Mouse (Mus musculus) frontal cortex, postnatal 14 days (tissue): ENCODE measurements at regions not wholly inside any gene's neighbourhood (a gene's known extent, or its start where the extent isn't known, plus 50 kb on each side); places are given as distances from the start of the nearest gene placed in this dataset.
"Not testable (repeated sequence)": the region's sequence is repeated elsewhere in the genome, so short reads cannot be mapped to it uniquely, and the experiment has no call there.

Experiments
- DNase-seq, 2 experiments: peaks; one replicate each; pipeline ENCODE4 v3.0.0; 2022; ENCODE audit warnings: low spot score in 2 of 2

- DNase-seq: no peak
These were observed 238.0 kb downstream of the Prex1 start for GRCm38 (mm10) chr2:166475624-166476023.

DNA sequence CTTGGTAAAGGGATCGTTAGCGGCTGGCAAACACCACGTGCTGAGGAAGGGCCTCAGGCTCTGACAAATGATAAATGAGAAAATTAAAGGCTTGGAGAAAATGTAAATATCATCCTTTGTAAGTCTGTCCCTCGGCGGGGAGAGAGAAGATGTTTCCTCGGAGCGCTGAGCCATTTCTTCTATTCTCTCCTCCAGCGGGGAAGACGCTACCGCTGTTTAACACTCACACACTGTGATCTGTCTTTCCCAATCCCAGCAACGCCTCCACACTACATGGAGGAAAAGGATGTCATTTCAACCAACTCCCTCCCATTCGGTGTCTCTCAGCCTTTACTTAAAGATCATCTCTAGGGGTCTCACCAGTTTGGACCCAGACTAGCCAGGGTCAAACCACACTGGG, 239.0 kb downstream of the Prex1 start:
- DNase-seq: no peak

GRCm38 (mm10) chr2:166471257-166471753, 242.3 kb downstream of the Prex1 start:
- no peak for DNase-seq

DNA sequence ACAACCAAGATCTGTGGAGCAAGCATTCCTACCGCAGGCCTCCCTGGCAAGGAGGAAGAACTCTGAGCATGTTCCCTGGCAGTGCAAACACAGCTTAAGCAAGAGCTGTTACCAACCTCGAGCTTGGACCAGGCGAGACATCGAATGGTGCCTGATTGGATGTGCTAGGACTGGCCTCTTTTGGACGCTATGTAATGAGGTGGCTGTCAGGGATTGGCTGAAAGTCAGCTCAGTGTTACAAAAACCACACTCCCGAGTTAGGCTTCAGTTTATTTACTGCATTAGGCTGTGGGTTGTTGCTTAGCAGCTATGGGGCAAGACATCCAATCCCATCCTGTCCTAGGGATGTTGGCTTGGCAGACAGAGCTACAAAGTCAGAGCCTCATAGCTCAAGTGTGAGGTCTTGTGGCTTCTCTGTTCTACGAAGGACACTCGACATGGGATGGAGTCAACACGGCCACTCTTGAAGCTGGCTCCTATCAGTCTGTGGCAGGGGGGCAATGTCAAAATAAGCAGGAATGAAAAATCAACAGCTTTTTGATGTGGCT, 244.5 kb downstream of the Prex1 start:
- no peak for DNase-seq

DNA sequence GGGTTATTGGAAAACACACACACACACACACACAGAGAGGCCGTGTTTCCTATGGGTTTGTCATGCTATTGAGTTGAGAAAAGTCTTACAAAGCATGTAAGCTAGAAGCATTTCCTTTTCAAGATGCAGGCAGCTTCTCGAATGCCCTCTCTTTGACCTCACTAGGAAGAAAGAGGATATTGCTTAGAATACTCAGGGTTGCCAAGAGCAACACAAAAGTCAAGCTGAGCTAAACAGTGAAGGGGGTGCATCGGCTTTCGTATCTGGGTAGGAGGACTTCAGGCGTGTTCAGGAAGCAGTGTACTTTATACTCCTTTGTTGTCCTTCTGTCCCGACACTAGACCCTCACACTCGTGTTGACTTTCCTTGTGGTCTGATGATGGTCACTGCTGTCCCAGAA, 246.5 kb downstream of the Prex1 start:
- DNase-seq: no peak

- no peak for DNase-seq
These were observed 248.1 kb downstream of the Prex1 start for GRCm38 (mm10) chr2:166465531-166465930.

- DNase-seq: no peak
These were observed 250.1 kb downstream of the Prex1 start for GRCm38 (mm10) chr2:166463539-166463938.

DNA sequence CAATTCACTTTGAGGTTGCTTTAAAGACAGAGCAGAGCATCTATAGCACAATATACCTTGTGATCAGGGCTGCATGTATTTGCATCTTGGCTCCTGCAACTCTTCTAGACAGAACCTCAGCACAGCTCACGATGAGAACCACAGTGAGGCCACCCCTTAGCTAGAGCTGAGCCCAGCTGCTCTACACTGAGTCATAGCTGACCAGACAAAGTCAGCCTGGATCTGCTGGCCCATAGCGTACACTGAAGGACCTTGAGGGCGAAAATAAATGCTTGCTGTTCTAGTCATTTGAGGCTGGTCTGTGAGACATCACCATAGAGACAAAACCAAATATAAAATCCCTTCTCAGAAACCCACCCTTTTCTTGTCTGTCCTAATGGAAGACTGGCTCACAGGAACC, 251.7 kb downstream of the Prex1 start:
- no peak for DNase-seq

- no peak for DNase-seq
These were observed 252.5 kb downstream of the Prex1 start for GRCm38 (mm10) chr2:166461103-166461502.

DNA sequence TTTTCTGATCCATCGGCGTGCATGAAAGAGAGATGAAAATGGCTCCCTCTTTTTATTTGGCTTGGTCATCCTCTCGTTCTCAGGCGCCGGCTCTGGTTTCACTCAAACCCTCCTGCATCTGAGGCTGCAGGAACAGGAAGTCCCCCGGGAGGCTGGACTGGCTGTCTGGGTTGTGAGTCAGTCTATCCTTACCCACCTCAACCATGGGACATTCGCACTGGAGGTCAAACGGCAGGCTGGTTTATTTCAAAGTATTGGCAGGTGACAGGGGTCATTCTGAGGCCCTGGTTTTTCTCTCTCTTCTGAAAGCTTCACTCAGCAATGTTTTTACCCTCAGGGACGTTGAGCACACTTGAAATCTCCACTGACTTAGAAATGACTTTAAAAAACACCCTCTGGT, 253.7 kb downstream of the Prex1 start:
- DNase-seq: no peak

DNA sequence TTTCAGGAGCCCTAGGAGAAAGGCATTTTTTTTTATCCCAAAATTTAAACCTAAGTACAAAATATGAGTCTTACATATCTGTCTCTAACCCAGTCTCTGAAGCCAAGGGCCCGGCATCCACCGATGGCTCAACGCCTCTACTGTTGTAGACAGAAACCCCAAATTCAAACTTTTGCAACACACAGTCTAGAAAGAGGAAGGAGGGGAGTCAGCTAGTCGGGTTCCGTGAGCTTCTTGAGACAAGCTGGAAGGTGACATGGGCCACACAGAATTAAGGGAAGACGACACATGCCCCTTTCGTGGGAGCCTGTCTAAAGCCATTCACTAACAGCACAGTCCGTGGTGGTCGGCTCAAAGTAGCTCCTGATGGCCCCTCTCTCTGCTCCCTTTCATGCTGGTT, 254.7 kb downstream of the Prex1 start:
- DNase-seq: no peak

DNA sequence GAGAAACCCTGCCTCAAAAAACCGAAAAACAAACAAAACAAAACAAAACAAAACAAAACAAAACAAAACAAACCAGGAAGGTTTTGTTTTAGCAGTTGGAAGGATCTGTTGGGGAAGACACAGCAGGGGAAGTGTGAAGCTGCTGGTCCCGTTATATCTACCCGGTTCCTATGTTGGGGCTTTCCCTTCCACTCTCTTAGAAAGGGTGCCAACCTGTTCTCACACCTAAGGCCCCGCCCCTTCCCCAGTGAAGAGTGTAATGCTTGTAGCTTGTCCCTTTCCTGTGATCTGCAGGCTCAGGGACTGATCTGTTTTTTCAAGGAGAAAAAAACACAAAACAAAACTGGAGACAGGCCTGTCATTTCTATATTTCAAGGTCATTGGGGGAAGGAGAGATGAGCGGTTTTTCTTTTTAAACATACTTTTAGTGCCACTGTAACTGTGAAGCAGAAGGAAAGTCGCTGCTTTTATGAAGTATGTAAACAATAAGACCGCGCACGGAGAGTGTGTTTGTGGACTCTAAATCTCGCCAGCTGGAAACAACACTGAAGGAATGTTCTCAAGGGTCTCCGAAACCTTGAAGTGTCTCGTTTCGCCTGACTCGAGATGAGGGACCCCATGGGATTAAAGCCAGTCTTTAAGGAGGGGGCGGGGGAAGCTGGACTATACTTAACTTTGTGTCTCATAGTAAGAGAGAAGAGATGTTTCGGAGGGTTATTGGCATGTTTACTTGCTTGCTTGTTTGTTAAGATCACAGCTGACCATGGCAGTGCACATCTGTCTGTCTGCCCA, 256.1 kb downstream of the Prex1 start:
- DNase-seq: no peak

GRCm38 (mm10) chr2:166454160-166454888, 259.3 kb downstream of the Prex1 start:
- DNase-seq: not testable (repeated sequence)

GRCm38 (mm10) chr2:166450964-166451363, 262.7 kb downstream of the Prex1 start:
- no peak for DNase-seq

GRCm38 (mm10) chr2:166450380-166450779, 263.3 kb downstream of the Prex1 start:
- no peak for DNase-seq

DNA sequence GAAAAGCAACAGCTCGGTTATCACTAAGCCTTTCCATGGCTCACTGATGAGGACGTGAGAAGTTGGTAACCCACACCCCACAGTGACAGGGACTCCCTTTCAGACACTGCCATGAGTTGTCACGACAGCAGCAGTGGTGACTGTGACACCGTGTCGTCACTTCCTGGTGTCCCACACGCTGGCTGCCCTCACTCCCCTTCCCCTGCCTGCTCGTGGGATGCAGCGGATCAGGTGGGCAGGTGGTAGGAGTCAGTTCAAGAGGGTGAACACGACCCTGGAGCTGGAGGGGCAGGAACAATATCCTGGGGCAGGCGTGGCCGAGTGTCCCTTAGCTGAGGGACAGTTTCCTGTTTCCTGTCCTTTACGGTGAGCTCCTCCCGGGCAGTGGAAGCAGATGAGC, 264.9 kb downstream of the Prex1 start:
- no peak for DNase-seq

- DNase-seq: no peak
These were observed 265.5 kb downstream of the Prex1 start for GRCm38 (mm10) chr2:166448161-166448560.

DNA sequence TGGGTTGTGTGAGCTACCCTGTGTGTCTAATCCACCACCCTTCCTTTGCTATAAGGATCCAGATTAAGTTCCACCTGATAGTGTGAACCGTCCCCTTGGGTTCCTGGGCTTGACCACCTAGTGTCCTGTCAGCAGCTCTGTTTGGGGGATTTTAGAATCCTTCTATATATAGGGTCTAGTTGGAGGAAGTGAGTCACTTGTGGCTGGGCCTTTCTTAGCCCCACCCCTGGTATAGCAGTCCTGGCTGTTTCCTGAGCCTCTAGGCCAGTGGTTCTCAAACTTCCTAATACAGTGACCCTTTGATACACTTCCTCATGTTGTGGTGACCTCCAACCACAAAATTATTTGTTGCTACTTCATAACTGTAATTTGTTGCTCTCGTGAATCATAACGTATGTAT, 267.1 kb downstream of the Prex1 start:
- DNase-seq: no peak

DNA sequence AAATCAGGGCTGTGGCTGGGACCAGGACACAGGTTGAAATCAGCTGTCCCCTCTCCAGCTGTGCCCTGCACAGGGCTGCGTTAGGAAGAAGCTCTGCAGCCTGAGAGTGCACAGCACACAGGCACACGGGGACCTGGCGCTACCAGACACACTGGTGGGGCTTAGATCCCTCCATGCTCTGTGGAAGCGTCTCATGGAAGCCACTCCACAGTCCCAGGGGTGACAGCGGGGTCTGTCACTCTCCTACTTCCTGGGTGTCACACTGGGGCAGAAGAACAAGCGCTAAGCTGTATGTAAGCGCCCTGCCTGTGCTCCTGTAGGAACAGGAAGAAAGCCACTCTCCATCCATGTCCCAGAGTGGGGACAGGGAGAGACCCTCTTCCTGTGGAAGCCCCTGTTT, 267.8 kb downstream of the Prex1 start:
- DNase-seq: not testable (repeated sequence)

GRCm38 (mm10) chr2:166442997-166443396, 270.6 kb downstream of the Prex1 start:
- DNase-seq: no peak

GRCm38 (mm10) chr2:166439847-166440775, 273.5 kb downstream of the Prex1 start:
- no peak for DNase-seq

DNA sequence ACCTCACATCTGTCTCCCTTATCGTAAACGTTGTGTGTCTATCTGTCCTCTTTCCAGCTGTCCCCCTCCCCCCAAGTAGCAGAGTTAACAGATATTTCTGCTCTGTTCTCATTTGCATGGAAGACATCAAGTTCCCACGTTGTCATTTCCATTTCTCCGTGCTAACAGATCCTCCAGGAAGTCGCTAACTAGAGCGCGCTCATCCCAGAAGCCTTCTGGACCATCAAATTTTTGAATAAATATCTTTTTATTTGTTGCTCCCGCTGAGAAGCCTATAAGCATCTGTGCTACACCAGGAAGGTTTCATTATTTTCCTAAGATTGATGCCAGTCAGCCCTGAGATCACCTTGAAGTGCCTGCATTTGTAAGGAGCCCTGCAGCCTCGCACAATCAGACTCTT, 275.4 kb downstream of the Prex1 start:
- no peak for DNase-seq
